Mouse (Mus musculus): Measurements from ENCODE around the gene Atp10a. TPM values are rescaled to one million over a fixed set of nuclear protein-coding genes. Genes with fewer than 3 reads are reported as not detected.

The Atp10a gene
- polyA plus RNA-seq, 2 experiments: 0.42 to 0.60 TPM

DNA sequence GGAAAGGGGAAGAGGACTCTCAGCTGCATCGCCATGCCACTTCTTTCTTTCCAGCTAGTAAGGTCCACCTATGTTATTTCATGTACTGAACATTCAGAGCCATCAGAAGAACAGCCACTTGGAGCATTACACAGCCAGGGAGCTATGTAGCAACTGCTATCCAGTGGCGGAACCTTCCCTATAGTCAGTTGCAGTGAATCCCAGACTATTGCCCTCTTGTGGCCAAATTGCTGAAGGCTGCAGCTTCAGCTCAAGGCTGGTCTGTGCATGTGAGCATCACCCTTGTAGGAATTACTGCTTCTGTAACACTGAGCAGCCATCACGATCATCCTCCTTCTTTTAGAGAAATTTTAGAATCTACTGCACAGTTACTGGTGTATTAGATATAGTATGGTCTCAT lies 114.3 kb downstream of the Atp10a start:
- H3K9ac ChIP-seq (replicated peaks): no peak overlapping the region
- no peaks in the 10 kb centered on the region for H3K9me3 ChIP-seq (ENCODE audit: control insufficient read depth, low read length)
- 47% methylated on average over 3 of the region's 3 CpGs for WGBS (ENCODE audit: insufficient replicate concordance)
- H3K27me3 ChIP-seq (ENCODE audit: control insufficient read depth, insufficient read depth, low read length): no peaks in the 10 kb centered on the region
- no peak overlapping the region for H3K27ac ChIP-seq
- DNase-seq (ENCODE audit: low read depth in 3 of 3, low spot score in 3 of 3): no peak
- no peaks in the 10 kb centered on the region for H3K36me3 ChIP-seq (replicated peaks; ENCODE audit: control insufficient read depth, insufficient read depth, low read depth)
- H3K4me2 ChIP-seq (ENCODE audit: low read depth): no peak overlapping the region
- ATAC-seq (ENCODE audit: insufficient read depth): no peak
- no peaks in the 10 kb centered on the region for H3K4me1 ChIP-seq (replicated peaks; ENCODE audit: control insufficient read depth in 2 of 2, insufficient read depth in 2 of 2, low read length in 1 of 2)
- H3K4me3 ChIP-seq (ENCODE audit: insufficient read depth in 1 of 2, low read depth in 2 of 2, low read length in 2 of 2): no peak overlapping the region
- TF ChIP-seq EP300 (IDR thresholded peaks at IDR 0.05; ENCODE audit: low read depth): no peak
- peak; percentile 65 for TF ChIP-seq CTCF (IDR thresholded peaks at IDR 0.05; ENCODE audit: low read depth)

DNA sequence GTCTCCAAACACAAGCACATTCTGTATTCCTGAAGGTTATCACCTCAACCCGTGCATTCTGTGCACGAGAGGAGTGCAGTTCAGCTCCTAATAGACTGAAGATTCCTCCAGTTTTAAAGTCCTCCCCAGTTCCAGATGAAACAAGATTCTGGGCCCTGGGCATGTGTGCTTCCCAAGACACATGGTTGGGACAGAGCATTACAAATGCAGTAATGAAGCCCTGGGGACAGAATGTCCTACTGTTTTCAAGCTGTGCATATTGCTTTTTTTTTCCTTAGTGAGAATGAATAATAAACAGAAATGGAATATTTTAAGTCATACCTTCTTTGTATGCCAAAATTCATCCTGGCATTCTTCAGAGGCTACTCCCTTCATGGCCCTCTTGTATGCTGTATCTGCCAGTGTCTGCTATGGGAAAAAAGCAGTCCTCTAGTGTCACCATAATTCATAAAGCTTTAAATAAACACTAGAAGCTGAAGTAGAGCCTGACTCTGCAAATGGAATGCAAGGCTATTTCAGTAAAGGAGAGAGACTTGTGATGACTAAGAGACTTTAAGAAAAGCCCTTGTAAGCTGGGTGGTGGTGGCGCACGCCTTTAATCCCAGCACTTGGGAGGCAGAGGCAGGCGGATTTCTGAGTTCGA lies 116.2 kb downstream of the Atp10a start:
- Histone ChIP-seq H3K9me3 (ENCODE audit: control insufficient read depth, low read length) (no peaks in the 10 kb centered on the region), H3K27ac (no peak overlapping the region), H3K4me1 (replicated peaks; ENCODE audit: control insufficient read depth in 2 of 2, insufficient read depth in 2 of 2, low read length in 1 of 2) (no peaks in the 10 kb centered on the region), H3K9ac (replicated peaks) (no peak overlapping the region), H3K36me3 (replicated peaks; ENCODE audit: control insufficient read depth, insufficient read depth, low read depth) (no peaks in the 10 kb centered on the region), H3K4me3 (ENCODE audit: insufficient read depth in 1 of 2, low read depth in 2 of 2, low read length in 2 of 2) (no peak overlapping the region), H3K27me3 (ENCODE audit: control insufficient read depth, insufficient read depth, low read length) (no peaks in the 10 kb centered on the region), H3K4me2 (ENCODE audit: low read depth) (no peak overlapping the region)
- ATAC-seq (ENCODE audit: insufficient read depth) (no peak), DNase-seq (ENCODE audit: low read depth in 3 of 3, low spot score in 3 of 3) (no peak)
- TF ChIP-seq EP300 (IDR thresholded peaks at IDR 0.05; ENCODE audit: low read depth): no peak
- 61% methylated on average over 6 of the region's 6 CpGs for WGBS (ENCODE audit: insufficient replicate concordance)

DNA sequence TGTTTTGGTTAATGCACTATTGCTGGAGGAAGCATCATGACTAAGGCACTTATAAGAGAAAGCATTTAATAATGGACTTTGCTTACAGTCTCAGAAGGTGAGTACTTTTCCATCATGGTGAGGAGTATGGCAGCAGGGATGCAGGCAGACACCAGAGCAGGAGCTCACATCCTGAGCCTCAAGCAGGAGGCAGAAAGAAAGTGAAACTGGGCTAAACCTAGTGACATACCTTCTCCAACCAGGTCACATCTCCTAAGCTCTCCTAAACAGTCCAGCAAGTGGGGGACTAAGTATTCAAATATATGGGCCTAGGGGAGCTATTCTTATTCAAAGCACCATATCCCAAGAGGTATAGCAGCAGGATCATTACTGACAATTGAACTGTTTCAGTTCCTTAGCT lies 123.2 kb downstream of the Atp10a start:
- H3K4me1 ChIP-seq (replicated peaks; ENCODE audit: control insufficient read depth in 2 of 2, insufficient read depth in 2 of 2, low read length in 1 of 2): no peaks in the 10 kb centered on the region
- H3K9ac ChIP-seq (replicated peaks): no peak overlapping the region
- H3K36me3 ChIP-seq (replicated peaks; ENCODE audit: control insufficient read depth, insufficient read depth, low read depth): no peaks in the 10 kb centered on the region
- ATAC-seq (ENCODE audit: insufficient read depth): no peak
- TF ChIP-seq CTCF (IDR thresholded peaks at IDR 0.05; ENCODE audit: low read depth): no peak
- TF ChIP-seq EP300 (IDR thresholded peaks at IDR 0.05; ENCODE audit: low read depth): no peak
- H3K27me3 ChIP-seq (ENCODE audit: control insufficient read depth, insufficient read depth, low read length): no peaks in the 10 kb centered on the region
- H3K9me3 ChIP-seq (ENCODE audit: control insufficient read depth, low read length): no peaks in the 10 kb centered on the region
- no peak overlapping the region for H3K4me3 ChIP-seq (ENCODE audit: insufficient read depth in 1 of 2, low read depth in 2 of 2, low read length in 2 of 2)
- no peak overlapping the region for H3K27ac ChIP-seq
- H3K4me2 ChIP-seq (ENCODE audit: low read depth): no peak overlapping the region
- no peak for DNase-seq (ENCODE audit: low read depth in 3 of 3, low spot score in 3 of 3)

DNA sequence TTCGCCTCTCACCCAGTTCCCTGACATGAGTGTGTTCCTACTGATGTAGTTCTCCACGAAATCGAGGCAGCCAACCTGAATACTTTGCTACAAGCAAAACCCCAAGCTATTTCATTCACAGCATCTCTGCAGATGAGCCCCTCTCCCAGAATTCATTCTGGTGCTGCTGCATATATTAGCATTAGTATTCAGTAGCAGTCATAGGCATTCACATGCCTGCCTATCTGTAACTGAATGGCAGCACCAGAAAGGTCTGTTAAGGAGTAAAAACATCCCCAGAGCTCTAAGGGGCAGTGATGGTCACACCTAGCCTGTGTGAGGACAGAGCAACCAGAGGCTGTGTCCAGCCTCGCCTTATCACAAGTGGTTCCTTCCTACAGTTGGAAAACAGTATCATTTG lies 131.0 kb downstream of the Atp10a start:
- WGBS (ENCODE audit: insufficient replicate concordance): 55% methylated on average over 4 of the region's 4 CpGs
- Histone ChIP-seq H3K36me3 (replicated peaks; ENCODE audit: control insufficient read depth, insufficient read depth, low read depth) (no peaks in the 10 kb centered on the region), H3K4me1 (replicated peaks; ENCODE audit: control insufficient read depth in 2 of 2, insufficient read depth in 2 of 2, low read length in 1 of 2) (no peaks in the 10 kb centered on the region), H3K9me3 (ENCODE audit: control insufficient read depth, low read length) (no peaks in the 10 kb centered on the region), H3K9ac (replicated peaks) (no peak overlapping the region), H3K27ac (no peak overlapping the region), H3K4me3 (ENCODE audit: insufficient read depth in 1 of 2, low read depth in 2 of 2, low read length in 2 of 2) (no peak overlapping the region), H3K4me2 (ENCODE audit: low read depth) (no peak overlapping the region), H3K27me3 (ENCODE audit: control insufficient read depth, insufficient read depth, low read length) (no peaks in the 10 kb centered on the region)
- no peak for DNase-seq (ENCODE audit: low read depth in 3 of 3, low spot score in 3 of 3)
- TF ChIP-seq CTCF (IDR thresholded peaks at IDR 0.05; ENCODE audit: low read depth): no peak
- no peak for TF ChIP-seq EP300 (IDR thresholded peaks at IDR 0.05; ENCODE audit: low read depth)
- ATAC-seq (ENCODE audit: insufficient read depth): no peak

DNA sequence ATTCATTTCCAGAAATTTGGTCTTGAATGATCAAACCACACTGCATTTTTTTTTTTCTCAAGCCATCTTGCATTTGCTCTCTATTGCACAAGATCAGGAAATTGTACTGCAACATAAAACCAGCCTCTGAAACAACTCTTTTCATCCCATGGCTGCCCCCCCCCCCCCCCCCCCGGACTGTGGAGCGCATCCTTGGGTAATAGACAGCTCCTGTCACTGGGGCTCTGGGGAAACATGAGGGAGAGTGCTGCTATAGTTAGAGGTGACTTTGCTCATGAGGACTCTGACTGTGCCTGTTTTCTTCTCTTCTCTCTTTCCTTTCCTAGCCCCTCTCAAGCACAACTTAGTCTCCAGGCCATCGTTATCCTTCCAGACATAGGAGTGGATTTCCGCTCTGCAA lies 131.6 kb downstream of the Atp10a start:
- H3K27ac ChIP-seq: no peak overlapping the region
- H3K4me2 ChIP-seq (ENCODE audit: low read depth): no peak overlapping the region
- ATAC-seq (ENCODE audit: insufficient read depth) (no peak), DNase-seq (ENCODE audit: low read depth in 3 of 3, low spot score in 3 of 3) (no peak)
- H3K4me3 ChIP-seq (ENCODE audit: insufficient read depth in 1 of 2, low read depth in 2 of 2, low read length in 2 of 2): no peak overlapping the region
- 72% methylated on average over 2 of the region's 4 CpGs for WGBS (ENCODE audit: insufficient replicate concordance)
- TF ChIP-seq EP300 (IDR thresholded peaks at IDR 0.05; ENCODE audit: low read depth) (no peak), CTCF (IDR thresholded peaks at IDR 0.05; ENCODE audit: low read depth) (no peak)
- no peak overlapping the region for H3K9ac ChIP-seq (replicated peaks)
- no peaks in the 10 kb centered on the region for H3K27me3 ChIP-seq (ENCODE audit: control insufficient read depth, insufficient read depth, low read length)
- no peaks in the 10 kb centered on the region for H3K36me3 ChIP-seq (replicated peaks; ENCODE audit: control insufficient read depth, insufficient read depth, low read depth)
- no peaks in the 10 kb centered on the region for H3K9me3 ChIP-seq (ENCODE audit: control insufficient read depth, low read length)
- no peaks in the 10 kb centered on the region for H3K4me1 ChIP-seq (replicated peaks; ENCODE audit: control insufficient read depth in 2 of 2, insufficient read depth in 2 of 2, low read length in 1 of 2)

Measured in liver, embryonic 14.5 days (tissue).